Mouse (Mus musculus): ENCODE measurements around the gene Mettl7b. TPM values are rescaled to one million over a fixed set of nuclear protein-coding genes. Genes with fewer than 3 reads are reported as not detected.

Gene Mettl7b
- polyA plus RNA-seq, 1 experiment, result not detected

DNA sequence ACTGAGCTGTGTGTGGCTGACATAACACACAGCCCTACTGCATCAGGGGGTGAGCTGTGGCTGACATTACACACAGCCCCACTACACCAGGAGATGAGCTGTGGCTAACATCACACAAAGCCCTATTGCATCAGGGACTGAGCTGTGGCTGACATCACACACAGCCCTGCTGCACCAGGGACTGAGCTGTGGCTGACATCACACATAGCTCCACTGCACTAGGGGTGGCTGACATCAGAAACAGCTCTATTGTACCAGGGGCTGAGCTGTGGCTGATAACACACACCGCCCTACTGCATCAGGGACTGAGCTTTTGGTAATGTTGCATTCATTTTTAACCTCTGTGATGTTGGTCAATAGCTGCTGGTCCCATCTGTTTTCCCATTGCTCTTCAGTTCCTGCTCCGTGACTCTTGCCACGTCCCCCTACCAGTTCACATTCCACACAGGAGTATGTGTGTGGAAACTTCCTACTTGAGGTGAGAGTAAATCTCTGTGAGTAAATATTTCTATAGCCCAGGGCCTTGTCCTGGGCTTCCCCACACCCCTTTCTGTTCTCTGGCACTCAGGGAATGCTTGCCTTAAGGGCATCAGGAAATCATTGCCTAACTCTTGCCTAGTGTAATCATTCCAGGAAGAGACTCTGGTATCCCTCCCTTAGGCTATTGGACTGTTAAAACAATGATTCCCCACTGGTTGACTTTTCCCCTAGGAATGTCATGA lies 20.0 kb upstream of the Mettl7b start:
- Histone ChIP-seq H3K9me3 (ENCODE audit: control insufficient read depth, low read length) (no peaks in the 10 kb centered on the region), H3K27me3 (ENCODE audit: control insufficient read depth) (peaks cover 4% of the 10 kb centered on the region), H3K4me3 (replicated peaks) (no peak overlapping the region), H3K36me3 (ENCODE audit: control insufficient read depth) (no peaks in the 10 kb centered on the region), H3K4me1 (ENCODE audit: control insufficient read depth) (no peaks in the 10 kb centered on the region)
- TF ChIP-seq TAL1 (IDR thresholded peaks at IDR 0.05; ENCODE audit: low read length), result no peak
- TF ChIP-seq GATA1 (IDR thresholded peaks at IDR 0.05; ENCODE audit: low read length), result no peak

DNA sequence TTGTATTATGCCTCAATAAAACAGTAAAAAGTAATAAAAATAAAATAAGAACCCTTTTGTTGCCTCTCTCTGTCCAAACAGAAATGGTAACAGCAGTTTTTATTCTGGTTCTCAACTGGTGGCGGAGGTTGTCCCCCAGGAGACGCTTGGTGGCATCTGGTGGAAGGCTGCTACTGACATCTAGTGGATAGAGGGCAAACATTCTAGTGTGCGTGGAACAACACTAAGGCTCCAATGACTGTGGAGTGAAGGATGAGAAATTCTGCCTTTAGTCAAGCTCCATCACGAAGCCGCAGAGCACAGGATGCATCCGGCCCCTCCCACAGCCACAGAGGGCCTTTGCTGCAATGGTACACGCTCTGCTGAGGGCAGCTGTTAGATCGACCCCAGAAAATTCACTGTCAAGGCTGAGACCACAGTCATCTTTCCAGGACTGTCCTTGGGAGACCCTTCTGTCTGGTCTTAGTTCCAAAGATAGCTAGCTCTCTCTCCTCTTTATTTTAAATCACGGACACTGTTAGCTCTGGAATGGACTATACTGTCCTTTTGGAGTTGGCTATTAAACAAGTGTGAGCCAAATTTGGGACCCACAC lies 16.8 kb upstream of the Mettl7b start:
- no peak for TF ChIP-seq TAL1 (IDR thresholded peaks at IDR 0.05; ENCODE audit: low read length)
- no peak overlapping the region for H3K4me3 ChIP-seq (replicated peaks)

DNA sequence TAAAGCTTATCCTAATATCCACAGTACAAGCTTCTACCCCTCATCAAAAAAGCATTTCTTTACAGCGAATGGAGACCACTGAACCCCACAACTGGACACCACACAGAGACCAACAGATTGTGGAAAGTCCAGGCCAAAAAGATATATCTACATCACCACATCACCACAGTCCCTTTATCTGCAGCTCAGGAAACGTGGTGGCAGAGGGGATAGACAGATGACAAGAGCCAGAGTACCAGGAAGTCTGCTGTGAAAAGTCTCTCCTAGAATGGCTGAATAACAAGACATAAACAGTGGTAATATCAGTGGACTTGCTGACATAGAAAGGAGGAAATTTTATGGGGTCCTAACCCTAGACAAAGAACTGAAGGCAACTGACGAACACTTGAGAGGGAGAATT lies 15.6 kb upstream of the Mettl7b start:
- TF ChIP-seq GATA1 (IDR thresholded peaks at IDR 0.05; ENCODE audit: low read length), result no peak
- no peak for TF ChIP-seq TAL1 (IDR thresholded peaks at IDR 0.05; ENCODE audit: low read length)
- peaks cover 4% of the 10 kb centered on the region for H3K27me3 ChIP-seq (ENCODE audit: control insufficient read depth)
- no peaks in the 10 kb centered on the region for H3K4me1 ChIP-seq (ENCODE audit: control insufficient read depth)
- no peaks in the 10 kb centered on the region for H3K9me3 ChIP-seq (ENCODE audit: control insufficient read depth, low read length)
- H3K4me3 ChIP-seq (replicated peaks), result no peak overlapping the region
- H3K36me3 ChIP-seq (ENCODE audit: control insufficient read depth), result no peaks in the 10 kb centered on the region

More for the DNA sequence above, 16.8 kb upstream of the Mettl7b start:
- no peaks in the 10 kb centered on the region for H3K4me1 ChIP-seq (ENCODE audit: control insufficient read depth)
- H3K36me3 ChIP-seq (ENCODE audit: control insufficient read depth), result no peaks in the 10 kb centered on the region
- H3K27me3 ChIP-seq (ENCODE audit: control insufficient read depth), result peaks cover 4% of the 10 kb centered on the region
- H3K9me3 ChIP-seq (ENCODE audit: control insufficient read depth, low read length), result no peaks in the 10 kb centered on the region

DNA sequence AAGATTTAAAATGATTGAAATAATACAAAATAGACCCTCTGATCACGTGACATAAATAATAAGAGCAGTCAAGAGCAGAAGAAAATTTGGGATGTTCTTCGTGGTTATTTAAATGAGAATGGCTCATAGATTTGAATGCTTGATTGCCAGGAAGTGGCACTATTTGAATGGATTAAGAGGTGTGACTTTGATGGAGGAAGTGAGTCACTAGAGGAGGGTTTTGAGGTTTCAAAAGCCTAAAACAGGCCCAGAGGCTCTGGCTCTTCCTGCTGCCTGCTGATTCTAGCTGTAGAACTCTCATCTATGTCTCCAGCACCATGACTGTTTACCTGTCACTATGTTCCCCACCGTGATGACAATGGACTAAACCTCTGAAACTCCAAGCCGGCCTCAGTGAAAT lies 12.1 kb upstream of the Mettl7b start:
- H3K36me3 ChIP-seq (ENCODE audit: control insufficient read depth), result no peaks in the 10 kb centered on the region
- H3K4me3 ChIP-seq (replicated peaks), result no peak overlapping the region
- peaks cover 10% of the 10 kb centered on the region for H3K27me3 ChIP-seq (ENCODE audit: control insufficient read depth)
- no peaks in the 10 kb centered on the region for H3K9me3 ChIP-seq (ENCODE audit: control insufficient read depth, low read length)
- no peak for TF ChIP-seq TAL1 (IDR thresholded peaks at IDR 0.05; ENCODE audit: low read length)
- no peak for TF ChIP-seq GATA1 (IDR thresholded peaks at IDR 0.05; ENCODE audit: low read length)
- H3K4me1 ChIP-seq (ENCODE audit: control insufficient read depth), result no peaks in the 10 kb centered on the region

DNA sequence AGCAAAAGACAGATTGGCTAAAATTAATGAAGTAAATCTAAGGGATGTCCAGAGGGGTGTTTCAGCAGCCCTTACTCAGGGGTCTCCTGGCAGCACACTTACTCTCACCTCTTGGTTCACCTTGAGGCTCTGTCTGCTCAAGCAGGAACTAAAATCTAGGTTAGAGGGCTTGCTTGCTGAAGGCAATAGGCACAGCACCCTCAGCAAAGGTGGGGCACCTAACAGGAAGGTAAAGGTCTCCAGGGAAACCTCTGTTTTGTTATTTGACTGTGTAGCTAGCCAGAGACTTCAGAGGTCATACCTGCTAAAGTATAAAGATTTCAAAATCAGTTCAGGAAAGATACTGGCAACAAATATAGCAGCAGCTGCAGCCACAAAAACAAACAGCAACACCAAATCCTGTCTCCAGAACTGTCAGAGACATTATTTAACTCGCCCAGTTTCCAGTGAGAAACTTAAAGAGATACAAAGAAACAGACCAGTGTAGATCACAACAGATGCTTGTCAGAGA lies 10.0 kb upstream of the Mettl7b start:
- Histone ChIP-seq H3K27me3 (ENCODE audit: control insufficient read depth) (peaks cover 12% of the 10 kb centered on the region), H3K36me3 (ENCODE audit: control insufficient read depth) (no peaks in the 10 kb centered on the region), H3K4me1 (ENCODE audit: control insufficient read depth) (no peaks in the 10 kb centered on the region), H3K9me3 (ENCODE audit: control insufficient read depth, low read length) (no peaks in the 10 kb centered on the region), H3K4me3 (replicated peaks) (no peak overlapping the region)
- TF ChIP-seq TAL1 (IDR thresholded peaks at IDR 0.05; ENCODE audit: low read length) (no peak), GATA1 (IDR thresholded peaks at IDR 0.05; ENCODE audit: low read length) (no peak)

DNA sequence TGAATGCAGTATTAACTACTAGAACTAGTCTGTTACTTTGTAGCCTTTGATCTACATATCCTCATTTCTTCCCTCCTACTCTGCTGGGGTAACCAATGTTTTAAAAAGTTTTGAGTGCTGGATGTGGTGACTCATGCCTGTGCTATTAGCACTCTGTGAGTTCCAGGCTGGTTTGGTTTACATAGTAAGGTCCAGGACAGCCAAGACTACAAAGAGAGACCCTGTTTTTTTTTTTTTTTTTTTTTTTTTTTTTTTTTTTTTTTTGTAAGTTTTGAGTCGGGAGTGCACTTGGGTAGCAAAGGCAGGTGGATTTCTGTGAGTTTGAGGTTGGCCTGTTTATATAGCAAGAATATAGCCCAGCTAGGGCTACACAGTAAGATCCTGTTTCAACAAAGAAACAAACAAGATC lies 7.6 kb upstream of the Mettl7b start:
- no peaks in the 10 kb centered on the region for H3K36me3 ChIP-seq (ENCODE audit: control insufficient read depth)
- TF ChIP-seq GATA1 (IDR thresholded peaks at IDR 0.05; ENCODE audit: low read length) (no peak), TAL1 (IDR thresholded peaks at IDR 0.05; ENCODE audit: low read length) (no peak)
- peaks cover 12% of the 10 kb centered on the region for H3K27me3 ChIP-seq (ENCODE audit: control insufficient read depth)
- no peaks in the 10 kb centered on the region for H3K4me1 ChIP-seq (ENCODE audit: control insufficient read depth)
- H3K9me3 ChIP-seq (ENCODE audit: control insufficient read depth, low read length), result no peaks in the 10 kb centered on the region
- no peak overlapping the region for H3K4me3 ChIP-seq (replicated peaks)

DNA sequence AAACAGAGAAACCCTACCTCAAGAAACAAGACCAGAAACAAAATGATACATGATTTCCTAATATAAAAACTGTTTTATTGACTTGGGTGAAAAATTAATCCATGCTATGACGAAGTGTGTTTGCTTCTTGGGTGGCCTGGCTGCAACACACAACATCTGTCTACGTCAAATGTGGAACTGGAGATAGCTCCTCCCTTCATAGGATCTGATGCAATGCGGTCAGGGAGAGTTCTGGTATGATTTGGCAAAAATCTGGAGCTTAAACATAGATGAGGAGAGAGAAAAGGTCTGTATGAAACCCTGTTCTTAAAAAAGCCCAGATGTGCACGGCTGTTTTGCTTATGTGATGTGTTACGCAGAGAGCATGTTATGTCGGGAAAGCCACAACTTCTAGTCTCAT lies 5.1 kb upstream of the Mettl7b start:
- peaks cover 12% of the 10 kb centered on the region for H3K27me3 ChIP-seq (ENCODE audit: control insufficient read depth)
- H3K4me3 ChIP-seq (replicated peaks), result no peak overlapping the region
- no peaks in the 10 kb centered on the region for H3K36me3 ChIP-seq (ENCODE audit: control insufficient read depth)
- no peaks in the 10 kb centered on the region for H3K9me3 ChIP-seq (ENCODE audit: control insufficient read depth, low read length)
- no peaks in the 10 kb centered on the region for H3K4me1 ChIP-seq (ENCODE audit: control insufficient read depth)
- TF ChIP-seq GATA1 (IDR thresholded peaks at IDR 0.05; ENCODE audit: low read length) (no peak), TAL1 (IDR thresholded peaks at IDR 0.05; ENCODE audit: low read length) (no peak)

DNA sequence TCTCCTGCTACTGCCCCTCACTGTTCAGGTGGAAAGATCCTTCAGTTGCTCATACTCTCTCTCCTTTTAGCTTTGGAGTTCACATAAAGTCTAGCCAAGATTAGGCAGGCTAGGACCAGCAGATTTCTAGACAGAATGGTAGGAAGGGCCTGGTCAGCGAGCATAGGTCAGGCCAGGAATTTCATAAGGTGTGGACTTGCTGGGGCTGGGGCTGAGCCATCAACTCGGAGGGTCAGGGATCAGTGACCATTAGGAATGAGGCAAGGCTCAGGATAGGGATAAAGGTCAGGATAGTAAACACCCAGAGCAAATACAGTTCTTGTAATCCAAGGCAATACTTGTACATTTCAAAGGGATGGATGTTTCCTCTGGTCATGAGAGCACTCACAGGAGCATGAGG lies 4.2 kb upstream of the Mettl7b start:
- Histone ChIP-seq H3K4me3 (replicated peaks) (no peak overlapping the region), H3K36me3 (ENCODE audit: control insufficient read depth) (no peaks in the 10 kb centered on the region), H3K4me1 (ENCODE audit: control insufficient read depth) (no peaks in the 10 kb centered on the region), H3K9me3 (ENCODE audit: control insufficient read depth, low read length) (no peaks in the 10 kb centered on the region), H3K27me3 (ENCODE audit: control insufficient read depth) (peaks cover 11% of the 10 kb centered on the region; the same call in 1 of the 2 replicates)
- TF ChIP-seq TAL1 (IDR thresholded peaks at IDR 0.05; ENCODE audit: low read length) (no peak), GATA1 (IDR thresholded peaks at IDR 0.05; ENCODE audit: low read length) (no peak)

DNA sequence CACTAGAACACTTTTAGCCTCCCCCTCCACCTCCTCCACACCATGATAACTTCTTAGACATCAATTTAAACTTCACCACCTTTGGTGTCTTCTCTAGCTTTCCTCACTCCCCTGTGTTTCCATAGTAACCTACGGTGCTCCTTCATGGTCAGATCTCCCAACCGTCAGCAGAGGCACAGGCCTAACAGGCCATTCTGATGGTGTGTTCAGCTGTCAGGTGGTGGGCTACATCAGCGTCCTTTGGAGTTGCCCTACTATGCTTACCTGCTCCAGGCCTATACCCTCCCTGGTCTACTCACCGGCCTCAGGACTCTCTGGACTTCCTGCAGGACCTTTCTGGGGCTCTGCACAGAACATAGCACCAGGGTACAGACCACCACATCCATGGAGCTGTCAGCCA lies 646 bp downstream of the Mettl7b start:
- TF ChIP-seq GATA1 (IDR thresholded peaks at IDR 0.05; ENCODE audit: low read length) (no peak), TAL1 (IDR thresholded peaks at IDR 0.05; ENCODE audit: low read length) (no peak)
- no peaks in the 10 kb centered on the region for H3K36me3 ChIP-seq (ENCODE audit: control insufficient read depth)
- H3K4me1 ChIP-seq (ENCODE audit: control insufficient read depth), result no peaks in the 10 kb centered on the region
- no peaks in the 10 kb centered on the region for H3K9me3 ChIP-seq (ENCODE audit: control insufficient read depth, low read length)
- H3K27me3 ChIP-seq (ENCODE audit: control insufficient read depth), result peaks cover 26% of the 10 kb centered on the region
- H3K4me3 ChIP-seq (replicated peaks), result no peak overlapping the region
